Mouse (Mus musculus) G1E (cell line): ENCODE measurements around the gene Rrad. TPM values are rescaled to one million over a fixed set of nuclear protein-coding genes. Genes with fewer than 3 reads are reported as not detected.

Experiments used
- ATAC-seq: 2 replicates; pipeline ENCODE4 v1.8.0; 2016; ENCODE audit warnings: mild to moderate bottlenecking; ENCODE audit not compliant: insufficient number of reproducible peaks, poor library complexity, low FRiP score, severe bottlenecking; ENCODE audit errors: extremely low read depth
- DNase-seq: peaks from one replicate; pipeline ENCODE4 v3.0.0; 2012; ENCODE audit warnings: low spot score
- H3K27me3 ChIP-seq: 2 replicates; pipeline ENCODE4 v1.6.1; 2012; ENCODE audit warnings: mild to moderate bottlenecking, low read length, inconsistent platforms; ENCODE audit not compliant: insufficient read depth
- H3K36me3 ChIP-seq: replicated peaks from 2 replicates; pipeline ENCODE3; 2012; ENCODE audit warnings: mild to moderate bottlenecking, inconsistent platforms
- H3K4me1 ChIP-seq: 2 replicates; pipeline ENCODE4 v1.6.1; 2012; ENCODE audit warnings: low read depth, low read length, inconsistent platforms, mixed read lengths; ENCODE audit not compliant: insufficient read depth
- H3K4me3 ChIP-seq: 2 replicates; pipeline ENCODE4 v1.5.1; 2012; ENCODE audit warnings: low read depth, mild to moderate bottlenecking, inconsistent platforms, low read length, moderate library complexity, mixed read lengths
- H3K9me3 ChIP-seq: replicated peaks from 2 replicates; pipeline ENCODE4 v1.6.1; 2012; ENCODE audit warnings: inconsistent platforms
- CTCF ChIP-seq: IDR thresholded peaks from 2 replicates; pipeline ENCODE4 v1.5.1; 2012; ENCODE audit warnings: low read depth, low read length, inconsistent platforms, mixed read lengths
- GATA1 ChIP-seq: IDR thresholded peaks from 2 replicates; pipeline ENCODE4 v1.6.1; 2012; ENCODE audit warnings: borderline replicate concordance, low read length, inconsistent platforms, mixed read lengths
- GATA2 ChIP-seq: IDR thresholded peaks from 2 replicates; pipeline ENCODE4 v1.6.1; 2012; ENCODE audit warnings: low read depth, low read length, inconsistent platforms, borderline replicate concordance
- POLR2AphosphoS5 ChIP-seq: IDR thresholded peaks from 2 replicates; pipeline ENCODE4 v1.6.1; 2012; ENCODE audit warnings: low read depth, low read length, inconsistent platforms; ENCODE audit not compliant: insufficient replicate concordance
- TAL1 ChIP-seq: conservative IDR thresholded peaks from 2 replicates; pipeline ENCODE4 v1.6.1; 2012; ENCODE audit warnings: low read depth, low read length, inconsistent platforms, mixed read lengths
- polyA plus RNA-seq: library from polyadenylated mRNA; stranded (reverse); fragments of >175 nt; gene quantifications from 2 replicates; pipeline ENCODE4 v1.2.3, GENCODE M21; 2012
- total RNA-seq, 2 experiments: library from RNA; stranded (forward) in 1 of 2; stranded (reverse) in 1 of 2; fragments of 200-1000 nt in 1 of 2; fragments of >200 nt in 1 of 2; fragmentation: Nextera tagmentation in 1 of 2; gene quantifications; 2 replicates each; pipeline ENCODE4 v1.2.3; 2014 to 2017

Gene Rrad
- total and polyA plus RNA-seq, 3 experiments = 4.4 to 7.9 (median 4.9) TPM

DNA sequence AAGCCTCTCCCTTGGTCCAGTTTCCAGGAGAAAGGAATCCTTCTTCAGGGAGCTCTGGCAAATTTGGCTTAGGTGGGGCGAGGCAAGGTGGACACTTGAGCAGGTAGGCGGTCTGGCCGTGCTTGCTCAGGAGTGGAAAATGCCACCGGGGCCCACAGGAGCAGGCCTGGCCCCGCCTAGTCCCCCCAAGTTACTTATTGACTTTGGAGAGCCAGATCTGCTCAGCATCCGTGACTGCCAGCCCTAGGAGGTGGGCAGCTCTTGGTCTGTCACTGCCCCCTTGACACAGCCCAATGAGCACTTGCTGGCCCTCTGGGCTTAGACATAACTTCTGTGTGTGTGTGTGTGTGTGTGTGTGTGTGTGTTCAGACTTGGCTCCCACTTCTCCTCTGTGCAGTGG lies 7.0 kb downstream of the Rrad start, which contains the start of gene Cdh16:
Gene Cdh16 (minus strand): TSS at position 236 of the 400 bp plus-strand sequence.
- Histone ChIP-seq H3K27me3 (peaks cover 35% of the 10 kb centered on the region), H3K9me3 (no peaks in the 10 kb centered on the region), H3K36me3 (peaks cover 10% of the 10 kb centered on the region), H3K4me1 (peaks cover 18% of the 10 kb centered on the region), H3K4me3 (no peak within 1 kb of the TSS)
- ATAC-seq (no peak), DNase-seq (no peak)
- TF ChIP-seq GATA1 (no peak), POLR2AphosphoS5 (no peak), CTCF (no peak)

DNA sequence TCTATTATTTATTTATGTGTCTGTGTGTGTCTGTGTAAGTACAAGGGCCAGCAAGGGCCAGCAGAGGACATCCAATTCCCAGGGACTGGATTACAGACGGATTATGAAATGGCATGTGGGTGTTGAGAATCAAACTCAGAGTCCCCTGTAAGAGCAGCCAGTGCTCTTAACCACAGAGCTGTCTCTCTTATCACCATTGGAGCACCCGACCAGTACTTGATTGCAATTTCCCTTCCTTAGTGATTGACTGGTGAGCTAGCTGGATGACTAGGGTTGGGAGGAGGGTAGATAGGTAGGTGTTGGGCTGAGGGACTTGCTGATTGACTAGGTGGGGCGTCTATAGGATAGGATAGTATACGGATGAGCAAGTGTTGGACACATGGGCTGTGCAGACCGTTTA lies 10.4 kb downstream of the Rrad start:
- H3K4me3 ChIP-seq = no peak overlapping the region
- no peaks in the 10 kb centered on the region for H3K9me3 ChIP-seq
- ATAC-seq (no peak), DNase-seq (no peak)
- H3K36me3 ChIP-seq = no peaks in the 10 kb centered on the region
- H3K27me3 ChIP-seq = peaks cover 58% of the 10 kb centered on the region
- TF ChIP-seq CTCF (no peak), GATA1 (no peak), TAL1 (no peak), GATA2 (no peak), POLR2AphosphoS5 (no peak)
- peaks cover 3% of the 10 kb centered on the region for H3K4me1 ChIP-seq

DNA sequence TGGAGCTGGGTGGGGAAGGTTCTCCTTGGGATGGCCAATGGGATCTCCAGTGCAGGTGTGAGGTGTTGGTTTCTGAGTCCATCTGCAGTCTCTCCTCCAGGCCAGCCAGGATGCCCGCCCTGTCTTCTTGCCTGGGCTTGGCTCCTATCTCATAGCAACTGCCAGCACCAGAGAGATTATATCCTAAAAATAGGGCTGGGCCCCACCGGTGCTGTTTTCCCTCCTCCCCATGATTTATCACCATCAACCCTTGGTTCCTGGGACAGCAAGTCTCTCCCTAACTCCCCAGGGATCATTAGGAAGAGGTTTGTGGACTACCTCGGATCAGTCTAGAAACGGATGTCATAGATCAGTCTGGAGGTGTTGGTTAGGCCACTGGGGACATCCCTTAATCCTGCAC lies 18.0 kb downstream of the Rrad start:
- DNase-seq = no peak
- H3K4me3 ChIP-seq = no peak overlapping the region
- peaks cover 19% of the 10 kb centered on the region for H3K27me3 ChIP-seq
- TF ChIP-seq CTCF (no peak), POLR2AphosphoS5 (no peak), TAL1 (no peak), GATA1 (no peak), GATA2 (no peak)
- no peaks in the 10 kb centered on the region for H3K36me3 ChIP-seq
- ATAC-seq = no peak
- no peaks in the 10 kb centered on the region for H3K9me3 ChIP-seq
- no peaks in the 10 kb centered on the region for H3K4me1 ChIP-seq

DNA sequence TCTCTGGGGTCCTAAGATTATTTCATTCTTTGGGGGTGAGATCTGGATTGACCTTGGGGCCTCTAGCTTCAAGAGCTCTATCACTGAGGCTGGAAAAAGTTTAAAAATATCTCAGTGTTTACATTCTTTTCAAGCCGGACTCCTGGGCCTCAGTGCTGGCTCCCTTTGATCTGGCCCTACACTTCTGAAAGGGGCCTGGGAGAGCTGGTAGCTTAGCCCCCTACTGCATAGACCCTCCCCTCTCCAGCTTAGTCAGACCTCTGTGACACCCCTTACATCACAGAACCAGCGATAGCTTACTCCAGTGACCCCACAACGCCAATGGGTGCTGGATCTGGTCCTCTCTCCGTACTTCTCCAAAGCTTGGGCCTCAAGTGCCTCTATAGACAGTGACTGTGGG lies 19.5 kb downstream of the Rrad start:
- Histone ChIP-seq H3K4me3 (no peak overlapping the region), H3K9me3 (no peaks in the 10 kb centered on the region), H3K4me1 (no peaks in the 10 kb centered on the region), H3K36me3 (no peaks in the 10 kb centered on the region), H3K27me3 (peaks cover 18% of the 10 kb centered on the region)
- ATAC-seq = no peak
- DNase-seq = no peak
- no peak for TF ChIP-seq GATA1
- no peak for TF ChIP-seq CTCF
- TF ChIP-seq TAL1 = no peak
- TF ChIP-seq POLR2AphosphoS5 = no peak
- no peak for TF ChIP-seq GATA2

DNA sequence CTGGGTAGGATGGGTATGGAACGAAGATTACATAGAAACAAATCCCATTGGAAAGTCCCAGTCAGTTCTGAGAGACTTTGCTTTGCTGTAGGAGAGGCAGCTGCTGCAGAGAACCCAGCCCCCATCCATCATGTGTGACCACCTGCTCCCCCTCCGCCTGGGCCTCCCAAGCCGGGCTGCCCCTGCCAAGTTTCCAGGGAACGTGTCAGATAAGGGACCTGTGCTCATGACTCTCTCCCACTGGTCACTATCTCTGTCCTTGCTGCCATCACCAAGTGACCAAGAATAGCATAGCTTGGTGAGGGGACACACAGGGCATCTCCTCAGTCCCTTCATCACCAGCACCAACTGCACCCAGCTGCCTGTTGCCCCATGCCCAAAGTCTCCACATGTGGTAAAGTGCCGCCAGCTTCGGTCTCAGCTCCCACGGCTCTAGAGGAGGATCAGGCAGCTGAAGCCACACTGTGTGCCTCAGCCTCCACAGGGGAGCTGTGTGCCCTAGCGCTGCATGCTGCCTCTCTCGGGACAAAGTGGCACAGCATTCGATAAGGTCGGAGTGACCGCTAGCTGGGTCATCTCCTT lies 20.9 kb downstream of the Rrad start:
- ATAC-seq (no peak), DNase-seq (no peak)
- Histone ChIP-seq H3K4me3 (no peak overlapping the region), H3K27me3 (peaks cover 19% of the 10 kb centered on the region), H3K4me1 (no peaks in the 10 kb centered on the region), H3K36me3 (no peaks in the 10 kb centered on the region), H3K9me3 (no peaks in the 10 kb centered on the region)
- TF ChIP-seq GATA2 = no peak
- no peak for TF ChIP-seq TAL1
- TF ChIP-seq GATA1 = no peak
- TF ChIP-seq CTCF = no peak
- no peak for TF ChIP-seq POLR2AphosphoS5

DNA sequence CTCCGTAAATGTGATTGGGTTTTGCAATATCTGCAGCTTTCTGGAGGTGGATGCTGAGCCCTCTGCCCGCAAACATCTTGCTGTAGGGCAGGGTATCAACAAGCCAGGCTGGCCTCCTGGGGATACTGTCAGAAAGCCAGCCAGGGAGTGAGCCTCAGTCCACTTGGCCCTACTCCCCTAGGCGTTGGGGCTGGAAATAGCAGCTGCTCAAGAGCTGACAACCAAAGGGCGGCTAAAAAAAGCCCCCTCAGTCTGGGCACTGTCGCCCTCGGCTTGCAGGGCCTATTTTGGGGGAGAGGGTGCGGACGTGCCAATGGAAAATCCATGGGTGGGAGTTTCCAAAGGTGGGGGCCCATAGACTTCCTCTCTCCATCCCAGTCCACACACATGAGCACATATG lies 21.9 kb downstream of the Rrad start:
- peaks cover 19% of the 10 kb centered on the region for H3K27me3 ChIP-seq

More for the DNA sequence above, 21.9 kb downstream of the Rrad start:
- no peaks in the 10 kb centered on the region for H3K9me3 ChIP-seq
- no peak for ATAC-seq
- no peaks in the 10 kb centered on the region for H3K36me3 ChIP-seq
- no peaks in the 10 kb centered on the region for H3K4me1 ChIP-seq
- no peak for DNase-seq
- H3K4me3 ChIP-seq = no peak overlapping the region
- no peak for TF ChIP-seq GATA1
- no peak for TF ChIP-seq TAL1
- TF ChIP-seq GATA2 = no peak
- TF ChIP-seq CTCF = no peak
- no peak for TF ChIP-seq POLR2AphosphoS5
